Mouse (Mus musculus) T-cell, adult 2 months (primary cell): ENCODE measurements around the gene Wbp1l.

Experiments used
- DNase-seq: peaks from one replicate; pipeline ENCODE4 v3.0.0; 2022; ENCODE audit warnings: low spot score

Gene Wbp1l

GRCm38 (mm10) chr19:46658348-46658747 is 59.5 kb downstream of the Wbp1l start:
- DNase-seq = no peak

DNA sequence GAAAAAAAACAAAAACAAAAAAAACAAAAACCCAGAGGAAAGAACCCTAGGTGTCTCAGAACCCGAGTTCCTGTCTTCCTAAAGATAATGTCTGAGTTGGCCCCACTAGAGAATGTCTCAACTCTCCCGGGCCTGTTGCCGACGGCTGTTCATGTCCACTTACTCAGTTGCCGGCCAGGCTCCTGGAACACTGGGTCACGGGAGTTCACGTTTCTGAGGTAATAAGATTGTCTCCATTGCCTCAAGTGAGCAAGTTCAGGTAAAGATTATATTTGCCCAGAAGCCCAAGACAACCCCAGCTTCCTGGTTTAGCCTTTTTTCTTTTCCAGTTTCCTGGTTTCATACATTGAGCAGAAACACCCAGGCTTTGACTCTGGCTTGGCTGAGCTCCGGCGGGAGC is 60.0 kb downstream of the Wbp1l start:
- DNase-seq = no peak

- no peak for DNase-seq
Measured at GRCm38 (mm10) chr19:46661511-46661910, 62.6 kb downstream of the Wbp1l start.

DNA sequence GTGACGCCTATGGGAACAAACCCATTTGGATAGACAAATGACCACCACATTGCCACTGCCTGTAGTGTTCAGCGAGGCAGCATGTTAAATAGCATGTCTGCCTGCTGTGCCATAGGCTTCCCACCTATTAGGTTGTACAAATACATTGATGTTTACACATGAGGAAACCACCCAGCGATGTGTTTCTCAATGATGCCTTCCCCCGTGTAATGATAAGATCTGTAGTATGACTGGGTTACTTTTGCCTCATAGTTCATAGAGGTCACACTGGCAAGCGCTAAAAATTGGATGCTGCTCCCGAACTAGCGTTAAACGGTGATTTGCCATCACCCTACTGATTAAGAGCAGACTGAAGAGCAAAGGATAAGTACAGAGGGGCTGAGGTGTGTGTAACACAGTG is 63.3 kb downstream of the Wbp1l start:
- no peak for DNase-seq

- DNase-seq = no peak
Measured at GRCm38 (mm10) chr19:46662784-46663183, 63.9 kb downstream of the Wbp1l start.

GRCm38 (mm10) chr19:46665474-46665873 is 66.6 kb downstream of the Wbp1l start:
- no peak for DNase-seq

GRCm38 (mm10) chr19:46667300-46667699 is 68.4 kb downstream of the Wbp1l start:
- DNase-seq = no peak

GRCm38 (mm10) chr19:46668263-46668662 is 69.4 kb downstream of the Wbp1l start:
- DNase-seq = no peak

DNA sequence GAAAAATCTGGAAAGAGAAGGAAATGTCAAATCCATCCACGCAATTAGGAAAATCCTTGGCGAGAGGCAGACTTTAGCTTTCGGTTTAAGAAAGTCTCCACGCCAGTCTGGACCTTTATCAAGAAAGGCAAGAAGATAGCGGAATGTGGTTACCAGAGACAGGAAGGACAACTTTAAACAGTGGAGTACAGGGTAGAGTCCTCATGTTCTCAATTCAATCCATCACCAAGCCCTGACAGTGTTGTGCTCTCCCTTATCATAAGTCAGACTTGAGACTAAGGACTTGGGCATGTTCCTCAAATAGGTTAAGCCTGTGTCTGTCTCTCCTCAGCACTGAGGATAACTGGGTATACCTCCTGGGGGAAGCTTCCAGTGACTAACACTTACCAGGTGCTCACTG is 70.9 kb downstream of the Wbp1l start:
- DNase-seq = no peak

DNA sequence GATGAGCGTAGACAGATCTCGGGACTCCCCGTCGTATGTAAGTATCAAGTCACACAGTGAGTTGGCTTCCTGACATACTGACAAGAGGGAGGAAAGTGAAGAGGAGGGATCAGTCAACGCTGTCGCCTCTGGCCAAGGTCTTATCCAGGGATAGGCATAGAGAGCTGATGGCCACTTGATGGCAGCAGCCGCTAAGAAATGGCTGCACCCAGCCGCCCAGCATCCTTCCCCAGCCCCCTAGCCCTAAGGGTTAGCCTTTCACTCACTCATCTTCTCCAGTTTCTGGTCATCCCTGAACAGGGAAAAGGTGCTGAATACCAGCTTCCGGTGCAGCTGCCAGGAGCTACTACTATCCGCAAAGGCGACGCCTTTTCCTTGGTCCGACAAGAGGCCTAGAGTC is 71.8 kb downstream of the Wbp1l start:
- DNase-seq = peak; percentile 40

DNA sequence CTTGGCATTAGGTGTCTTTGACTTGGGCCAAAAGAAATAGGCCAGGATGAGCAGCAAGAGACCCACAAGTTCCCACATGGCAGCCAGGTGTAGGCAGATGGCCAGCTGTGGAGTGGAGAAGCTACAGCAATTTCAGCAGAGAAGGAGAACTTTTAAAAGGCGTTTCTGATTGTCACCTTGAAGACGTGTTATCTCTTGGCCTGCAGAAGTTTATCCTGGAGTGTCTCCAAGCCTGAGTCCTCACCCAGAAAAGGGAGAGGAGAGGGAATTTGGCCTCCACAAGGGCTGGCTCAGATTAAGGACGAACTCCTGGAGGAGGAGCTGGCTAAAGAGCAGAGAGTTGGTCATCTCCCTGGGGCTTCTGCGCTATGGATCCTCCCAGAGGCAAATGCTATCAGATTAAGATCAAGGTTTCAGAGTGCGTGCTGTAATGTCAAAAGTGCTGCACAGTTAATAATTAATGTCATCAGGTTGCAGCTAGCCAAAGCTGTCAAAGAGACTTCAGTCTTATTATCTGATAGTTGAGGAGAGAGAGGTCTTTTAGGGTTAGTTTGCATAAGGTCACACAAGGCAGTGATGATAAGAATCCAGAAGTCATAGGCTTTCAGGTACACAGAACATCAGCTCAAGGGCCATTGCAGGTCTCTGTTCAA is 74.0 kb downstream of the Wbp1l start, which contains the start of gene Cyp17a1:
Gene Cyp17a1, minus strand, starts transcription at position 407 of the 653 bp plus-strand sequence.
- DNase-seq = no peak

- DNase-seq = no peak
Measured at GRCm38 (mm10) chr19:46675641-46676040, 76.8 kb downstream of the Wbp1l start.

- no peak for DNase-seq
Measured at GRCm38 (mm10) chr19:46679720-46680383, 81.0 kb downstream of the Wbp1l start.

GRCm38 (mm10) chr19:46689460-46690372 is 90.8 kb downstream of the Wbp1l start, which contains the start of gene Borcs7:
TSS of gene Borcs7 (plus strand) at chr19:46689906.
- DNase-seq = peak; percentile 77

GRCm38 (mm10) chr19:46690387-46690786 is 91.5 kb downstream of the Wbp1l start:
- no peak for DNase-seq

GRCm38 (mm10) chr19:46691078-46691477 is 92.2 kb downstream of the Wbp1l start:
- no peak for DNase-seq

DNA sequence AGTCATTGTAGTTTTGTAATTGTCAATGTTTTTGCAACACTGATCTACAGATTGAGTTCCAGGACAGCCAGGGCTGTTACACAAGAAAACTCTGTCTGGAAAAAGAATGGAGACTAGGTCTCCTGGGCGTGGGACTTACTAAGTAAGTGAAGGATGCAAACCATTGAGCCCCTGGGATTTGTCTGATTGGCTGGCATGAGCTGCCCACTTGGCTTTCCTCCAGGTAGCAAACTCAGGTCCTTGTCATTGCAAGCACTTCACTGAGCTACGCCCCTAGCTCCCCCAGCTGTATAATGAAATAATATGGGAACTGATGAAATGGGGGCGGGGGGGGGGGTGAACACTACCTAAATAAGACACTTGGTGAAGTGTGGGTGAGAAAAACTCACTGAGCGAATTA is 94.3 kb downstream of the Wbp1l start:
- no peak for DNase-seq

- DNase-seq = no peak
Measured at GRCm38 (mm10) chr19:46696482-46696881, 97.6 kb downstream of the Wbp1l start.

DNA sequence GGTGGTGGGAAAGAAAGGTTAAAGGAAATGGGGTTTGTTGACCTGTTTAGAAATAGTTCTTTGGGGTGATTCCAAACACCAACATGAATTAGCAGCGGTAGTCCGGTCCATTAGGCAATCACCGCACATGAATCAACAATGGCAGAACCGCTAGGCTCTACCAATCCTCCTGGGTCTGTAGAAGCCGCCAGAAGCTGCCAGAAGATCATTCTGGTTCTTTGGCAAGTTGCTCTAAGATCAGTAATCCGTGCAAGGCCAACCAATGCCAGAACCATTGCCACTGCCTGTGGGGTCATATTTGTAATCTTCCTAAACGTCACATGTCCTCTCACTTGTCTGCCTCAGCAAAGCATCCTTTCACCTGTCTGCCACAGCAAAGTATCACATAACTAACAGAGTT is 98.1 kb downstream of the Wbp1l start:
- no peak for DNase-seq

GRCm38 (mm10) chr19:46697840-46698517 is 99.1 kb downstream of the Wbp1l start:
- no peak for DNase-seq

- DNase-seq = no peak
Measured at GRCm38 (mm10) chr19:46699011-46699481, 100.2 kb downstream of the Wbp1l start.

DNA sequence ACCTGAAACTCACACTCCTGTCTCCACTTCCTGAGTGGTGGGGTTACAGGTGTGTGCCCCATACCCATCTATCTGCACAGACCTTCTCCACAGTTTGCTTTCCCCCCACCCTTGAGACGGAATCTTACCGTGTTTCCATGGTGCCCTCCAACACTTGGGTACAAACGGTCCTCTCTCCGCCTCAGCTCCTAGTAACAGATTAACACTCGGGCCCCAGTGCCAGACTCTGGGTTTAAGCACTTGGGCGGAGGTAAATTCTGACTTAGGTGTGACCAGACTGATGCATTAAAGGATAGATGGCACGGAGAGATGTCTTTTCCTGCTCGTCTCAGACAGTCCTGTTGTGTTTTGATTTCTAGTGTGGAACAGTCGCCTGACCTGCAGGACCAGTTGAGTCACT is 102.3 kb downstream of the Wbp1l start:
- no peak for DNase-seq
